Mouse (Mus musculus) central nervous system, embryonic 18 days (tissue): ENCODE measurements around the gene Mdfic. TPM values are rescaled to one million over a fixed set of nuclear protein-coding genes. Genes with fewer than 3 reads are reported as not detected.

Experiments used
- polyA plus RNA-seq: library from polyadenylated mRNA; depleted of rRNA; stranded (reverse); fragments of >200 nt; gene quantifications from 2 replicates; pipeline ENCODE4 v1.2.3, GENCODE M21; 2012; rRNA removed

The Mdfic gene
- polyA plus RNA-seq = 3.5 and 5.0 TPM in 2 replicates

GRCm38 (mm10) chr6:15720461-15720817, at the start of gene Mdfic:
TSS of gene Mdfic (plus strand) at chr6:15720661.

